Mouse (Mus musculus) forebrain, embryonic 10.5 days (tissue): ENCODE data around the gene Mto1. TPM values are rescaled to one million over a fixed set of nuclear protein-coding genes. Genes with fewer than 3 reads are reported as not detected.
A peak's percentile ranks its signal among the peaks of the same experiment; 100 is the strongest.

ENCODE experiments used
- DNase-seq: peaks from one replicate; pipeline ENCODE4 v3.0.0-alpha.2; 2017; ENCODE audit warnings: low spot score; ENCODE audit errors: extremely low spot score
- H3K27ac ChIP-seq: fragments of 300-500 bp; sonication (generic); 2 replicates; pipeline ENCODE4 v1.5.1; 2016; ENCODE audit warnings: mild to moderate bottlenecking
- H3K27me3 ChIP-seq: fragments of 300-500 bp; sonication (generic); 2 replicates; pipeline ENCODE4 v1.6.1; 2016; ENCODE audit warnings: mild to moderate bottlenecking; ENCODE audit not compliant: poor library complexity, severe bottlenecking
- H3K36me3 ChIP-seq: fragments of 300-500 bp; sonication (generic); replicated peaks from 2 replicates; pipeline ENCODE4 v1.6.1; 2016; ENCODE audit warnings: mild to moderate bottlenecking, moderate library complexity
- H3K4me1 ChIP-seq: fragments of 300-500 bp; sonication (generic); 2 replicates; pipeline ENCODE4 v1.6.1; 2016
- H3K4me3 ChIP-seq: fragments of 300-500 bp; sonication (generic); 2 replicates; pipeline ENCODE4 v1.5.1; 2016; ENCODE audit warnings: mild to moderate bottlenecking, moderate library complexity
- H3K9me3 ChIP-seq: fragments of 300-500 bp; sonication (generic); 2 replicates; pipeline ENCODE4 v1.6.1; 2016; ENCODE audit warnings: mild to moderate bottlenecking, moderate library complexity
- WGBS: fragments of 180-500 bp; shearing (Covaris S2); methylation state at CpG from one replicate; pipeline ENCODE4 v1.1.7; 2016; 5-methylcytosine and 5-hydroxymethylcytosine counted together
- polyA plus RNA-seq: library from polyadenylated mRNA; unstranded; fragments of >200 nt; fragmentation: Nextera tagmentation; extraction: Ambion mirVana; gene quantifications from 2 replicates; pipeline ENCODE4 v1.2.1, GENCODE M21; 2016

Gene Mto1
- 23.5 and 26.1 TPM in 2 replicates for polyA plus RNA-seq

DNA sequence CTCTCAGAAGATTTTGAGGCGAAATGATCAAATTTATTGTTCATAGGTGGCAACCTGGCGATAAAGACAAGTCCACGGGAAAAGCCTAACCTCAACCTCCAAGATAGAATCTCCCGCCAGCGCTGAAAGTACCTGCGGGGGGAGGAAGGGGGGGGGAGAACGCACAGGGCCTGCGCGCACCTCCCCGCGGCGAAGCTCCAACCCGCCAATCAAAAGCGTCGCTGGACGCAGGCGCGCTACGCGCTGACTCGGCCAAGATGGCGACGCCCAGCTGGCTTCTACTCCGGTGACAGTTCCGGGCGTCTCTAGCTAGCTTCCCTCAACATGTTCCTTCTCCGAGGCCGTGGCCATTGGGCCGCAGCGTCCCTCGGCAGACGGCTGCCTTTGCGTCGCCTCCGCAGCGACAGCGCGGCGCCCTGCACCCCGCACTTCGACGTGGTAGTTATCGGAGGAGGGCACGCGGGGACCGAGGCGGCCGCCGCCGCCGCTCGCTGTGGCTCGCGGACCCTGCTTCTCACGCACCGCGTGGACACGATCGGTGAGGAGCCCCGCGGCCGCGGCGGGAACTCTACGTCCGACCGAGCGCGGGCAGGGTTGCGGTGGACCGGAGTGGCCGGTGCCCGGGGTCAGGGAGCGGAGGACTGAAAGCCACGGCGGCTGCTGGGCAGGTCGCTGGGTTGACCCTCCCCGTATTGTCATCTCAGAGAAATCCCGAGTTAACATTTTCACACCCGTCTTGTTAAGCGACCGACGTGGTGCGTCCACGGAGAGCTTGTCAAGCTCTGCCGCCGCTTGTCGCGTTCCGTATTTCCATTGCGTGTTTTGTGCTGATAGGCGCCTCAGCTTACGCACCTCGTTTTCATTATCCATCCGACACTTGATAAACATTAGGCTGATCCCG lies at the start of gene Mto1, which contains the start of gene Gm17324:
Gene Mto1 (plus strand): TSS at position 236 of the 901 bp plus-strand sequence.
Gene Gm17324 (minus strand): TSS at position 814 of the 901 bp plus-strand sequence.
- Histone ChIP-seq H3K9me3 (0 out of 2 replicates have a peak, but pooled peaks cover 3% of the 10 kb centered on the region), H3K4me3 (peak within 1 kb of the TSS; percentile 100), H3K27me3 (peaks cover 43% of the 10 kb centered on the region), H3K27ac (peak within 1 kb of the TSS; percentile 93), H3K36me3 (peaks cover 31% of the 10 kb centered on the region), H3K4me1 (peaks cover 14% of the 10 kb centered on the region)
- under 1% methylated on average over 96 of the region's 96 CpGs for WGBS
- peak; percentile 90 for DNase-seq

DNA sequence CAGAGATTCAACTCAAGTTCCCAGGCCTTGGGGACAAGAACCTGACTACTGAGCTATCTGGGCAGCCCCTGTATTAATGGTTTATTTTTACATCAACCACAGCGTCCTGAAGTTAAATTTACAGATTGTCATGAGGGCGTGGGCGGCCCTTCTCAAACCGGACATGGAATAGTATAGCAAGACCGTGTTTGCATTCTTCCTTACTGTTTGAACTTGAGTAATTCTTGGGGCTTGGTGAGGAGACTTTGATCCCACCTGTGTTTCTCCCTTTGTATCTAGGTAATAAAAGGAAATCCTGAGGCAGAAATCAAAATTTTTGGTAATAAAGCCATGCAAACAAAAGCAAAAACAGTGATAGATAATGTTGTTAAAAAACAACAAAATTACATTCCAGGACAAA lies 47.4 kb upstream of the Mto1 start:
- Histone ChIP-seq H3K4me3 (no peak overlapping the region), H3K36me3 (no peaks in the 10 kb centered on the region), H3K4me1 (peaks cover 7% of the 10 kb centered on the region), H3K27me3 (peaks cover 37% of the 10 kb centered on the region), H3K27ac (no peak overlapping the region), H3K9me3 (no peaks in the 10 kb centered on the region)
- DNase-seq = no peak
- WGBS = 88% methylated on average over 5 of the region's 5 CpGs

DNA sequence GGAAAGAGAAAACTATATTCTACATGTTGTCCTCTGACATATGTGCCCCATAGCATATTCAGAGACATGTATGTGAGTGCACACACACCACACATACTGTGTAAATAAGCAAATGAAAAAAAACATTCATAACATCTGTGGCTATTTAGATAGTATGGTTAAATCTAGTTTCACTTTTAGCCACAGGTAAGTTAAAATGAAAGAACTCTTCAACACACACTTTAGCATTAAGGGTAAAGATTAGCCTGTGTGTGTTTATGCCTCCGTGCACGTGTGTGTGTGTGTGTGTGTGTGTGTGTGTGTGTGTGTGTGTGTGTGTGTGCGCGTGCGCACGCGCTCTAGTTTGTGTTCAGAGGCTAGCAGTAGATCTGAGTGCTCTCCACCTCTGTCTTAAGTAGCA lies 46.4 kb upstream of the Mto1 start:
- 92% methylated on average over 7 of the region's 7 CpGs for WGBS
- H3K9me3 ChIP-seq = no peaks in the 10 kb centered on the region
- no peak overlapping the region for H3K27ac ChIP-seq
- peaks cover 27% of the 10 kb centered on the region for H3K27me3 ChIP-seq
- no peak overlapping the region for H3K4me3 ChIP-seq
- no peaks in the 10 kb centered on the region for H3K4me1 ChIP-seq
- no peaks in the 10 kb centered on the region for H3K36me3 ChIP-seq
- DNase-seq = no peak

DNA sequence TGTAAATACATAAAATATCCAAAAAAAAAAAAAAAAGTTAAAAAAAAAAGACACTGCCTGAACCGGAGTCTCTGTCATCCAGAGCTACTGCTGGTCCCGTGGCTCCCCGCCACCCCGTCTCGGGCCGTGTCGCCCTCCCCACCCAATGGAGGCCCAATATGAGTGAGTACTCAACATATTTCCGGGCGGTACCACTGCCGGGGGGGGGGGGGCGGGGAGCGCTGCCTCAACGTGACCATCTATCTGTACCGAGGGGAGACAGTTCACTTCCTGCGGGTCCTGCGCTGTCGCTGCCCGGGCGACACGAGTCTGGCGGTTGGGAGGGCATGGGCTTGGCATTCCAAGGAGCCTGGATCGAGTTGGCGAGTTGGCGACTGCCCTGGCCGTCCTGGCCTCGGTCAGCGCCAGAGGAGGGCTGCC lies 20.6 kb upstream of the Mto1 start:
- Histone ChIP-seq H3K4me3 (peak overlapping the region; percentile 44), H3K4me1 (peaks cover 7% of the 10 kb centered on the region), H3K27ac (peak overlapping the region; percentile 36; the same call in 1 of the 2 replicates), H3K36me3 (no peaks in the 10 kb centered on the region), H3K27me3 (peaks cover 23% of the 10 kb centered on the region; the same call in 1 of the 2 replicates), H3K9me3 (no peaks in the 10 kb centered on the region)
- no peak for DNase-seq
- 34% methylated on average over 27 of the region's 27 CpGs for WGBS

DNA sequence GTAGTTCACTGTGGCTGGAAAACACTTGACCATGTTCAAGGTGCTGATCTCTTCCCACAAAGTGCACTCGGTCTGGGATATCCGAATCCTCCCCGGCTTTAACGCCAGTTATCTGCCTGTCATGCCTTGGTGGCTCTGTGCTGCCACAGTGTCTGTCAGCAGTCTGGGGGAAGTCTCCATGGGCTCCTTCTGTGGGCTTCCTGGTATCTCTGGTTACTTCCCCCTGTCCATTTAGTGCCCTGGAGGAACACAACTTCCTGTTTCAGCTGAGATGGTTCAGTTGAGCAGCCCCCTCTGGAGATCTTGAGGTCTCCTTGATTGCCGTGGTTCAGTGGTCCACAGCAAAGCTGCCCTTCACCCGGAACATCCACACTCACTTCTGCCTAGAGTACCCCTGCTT lies 19.8 kb upstream of the Mto1 start:
- H3K27ac ChIP-seq = no peak overlapping the region
- H3K27me3 ChIP-seq = peaks cover 23% of the 10 kb centered on the region; the same call in 1 of the 2 replicates
- no peak overlapping the region for H3K4me3 ChIP-seq
- DNase-seq = no peak
- WGBS = 83% methylated on average over 6 of the region's 6 CpGs
- H3K4me1 ChIP-seq = peaks cover 7% of the 10 kb centered on the region
- H3K36me3 ChIP-seq = no peaks in the 10 kb centered on the region
- no peaks in the 10 kb centered on the region for H3K9me3 ChIP-seq

DNA sequence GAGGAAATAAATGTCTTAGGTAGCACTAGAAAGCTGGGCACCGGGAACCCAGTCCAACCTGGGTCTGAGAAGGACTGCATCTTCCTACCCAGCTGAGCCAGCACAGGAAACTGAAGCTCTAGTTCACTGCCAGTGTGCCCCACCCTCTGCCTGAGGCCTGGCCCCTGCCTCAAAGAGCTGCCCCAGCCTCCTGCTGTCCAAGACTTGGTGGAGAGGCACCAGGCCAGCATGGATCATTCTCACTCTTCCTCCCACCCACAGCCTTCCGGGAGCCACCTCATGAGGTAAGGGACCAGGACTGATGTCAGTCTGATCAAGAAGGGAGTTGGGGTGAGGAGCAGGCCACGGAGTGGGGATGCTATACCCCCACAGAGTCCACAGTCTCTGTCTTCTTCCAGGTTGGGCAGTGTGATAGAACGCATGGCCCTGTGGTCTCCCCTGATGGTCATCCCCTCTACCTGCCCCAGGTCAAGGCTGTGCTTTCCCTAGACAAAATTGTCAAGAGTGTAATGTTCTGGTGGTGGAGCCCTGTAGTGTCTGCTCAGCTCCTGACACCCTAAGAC lies 19.1 kb upstream of the Mto1 start:
- H3K4me3 ChIP-seq = no peak overlapping the region
- no peak for DNase-seq
- H3K27me3 ChIP-seq = peaks cover 23% of the 10 kb centered on the region; the same call in 1 of the 2 replicates
- WGBS = 79% methylated on average over 4 of the region's 4 CpGs
- H3K9me3 ChIP-seq = no peaks in the 10 kb centered on the region
- H3K27ac ChIP-seq = no peak overlapping the region
- H3K36me3 ChIP-seq = no peaks in the 10 kb centered on the region
- peaks cover 7% of the 10 kb centered on the region for H3K4me1 ChIP-seq

DNA sequence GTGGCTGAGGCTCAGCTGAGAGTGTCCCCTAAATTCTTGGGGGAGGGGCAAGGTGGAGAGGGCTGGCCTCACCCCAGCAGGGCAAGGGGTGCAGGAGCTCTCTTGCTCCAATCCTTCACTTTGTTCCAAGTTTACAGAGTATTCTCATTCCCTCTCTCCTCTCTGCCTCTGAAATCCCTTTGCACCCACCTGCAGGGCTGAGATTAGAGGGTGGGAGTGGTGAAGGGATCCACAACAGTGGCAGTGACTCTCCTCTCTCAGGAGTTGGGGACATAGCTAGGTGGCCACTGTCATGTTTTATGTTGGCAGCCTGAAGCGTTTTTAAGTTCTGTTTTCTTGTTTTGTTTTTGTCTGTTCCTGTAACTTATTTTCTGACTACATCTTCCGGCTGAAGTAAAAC lies 18.5 kb upstream of the Mto1 start:
- Histone ChIP-seq H3K9me3 (no peaks in the 10 kb centered on the region), H3K27me3 (peaks cover 23% of the 10 kb centered on the region; the same call in 1 of the 2 replicates), H3K27ac (no peak overlapping the region), H3K4me3 (no peak overlapping the region), H3K4me1 (peaks cover 7% of the 10 kb centered on the region), H3K36me3 (no peaks in the 10 kb centered on the region)
- DNase-seq = no peak
- WGBS = 64% methylated on average over 2 of the region's 2 CpGs

DNA sequence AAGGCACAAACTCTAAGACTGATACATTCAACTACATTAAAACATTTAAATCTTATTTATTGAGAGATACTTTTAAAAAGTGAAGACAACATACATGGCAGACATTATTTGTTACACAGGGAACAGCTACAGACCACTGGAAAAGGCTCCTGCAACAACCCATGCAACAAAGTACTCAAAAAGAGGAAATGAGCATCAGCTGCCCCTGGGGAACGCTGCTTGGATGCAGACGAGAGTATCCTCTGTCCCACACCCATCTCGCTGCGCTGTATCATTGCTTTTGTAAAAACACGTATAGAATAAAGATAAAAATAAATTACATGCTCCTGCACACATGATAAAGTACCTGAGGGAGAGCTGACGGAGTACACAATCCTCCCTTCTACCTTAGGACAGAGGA lies 17.5 kb upstream of the Mto1 start:
- DNase-seq = no peak
- peaks cover 7% of the 10 kb centered on the region for H3K4me1 ChIP-seq
- H3K27ac ChIP-seq = no peak overlapping the region
- H3K36me3 ChIP-seq = no peaks in the 10 kb centered on the region
- no peaks in the 10 kb centered on the region for H3K9me3 ChIP-seq
- WGBS = 84% methylated on average over 6 of the region's 6 CpGs
- H3K4me3 ChIP-seq = no peak overlapping the region
- peaks cover 23% of the 10 kb centered on the region; the same call in 1 of the 2 replicates for H3K27me3 ChIP-seq

DNA sequence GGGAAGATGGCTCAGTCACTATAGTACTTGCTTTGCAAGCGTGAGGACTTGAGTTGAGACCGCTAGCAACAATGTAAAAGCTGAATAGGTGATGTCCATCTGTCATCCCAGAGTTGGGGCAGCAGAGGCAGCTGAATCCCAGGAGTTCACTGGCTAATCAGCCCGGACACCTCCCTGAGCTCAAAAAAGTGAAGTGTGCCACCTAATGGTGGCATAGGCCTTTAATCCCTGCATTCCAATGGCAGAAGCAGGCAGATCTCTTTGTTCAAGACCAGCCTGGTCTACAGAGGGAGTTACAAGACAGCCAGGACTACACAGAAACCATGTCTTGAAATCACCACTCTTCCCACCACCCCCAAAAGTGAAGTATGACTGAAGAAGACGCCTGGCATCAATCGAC lies 15.5 kb upstream of the Mto1 start:
- no peak overlapping the region for H3K4me3 ChIP-seq
- H3K27me3 ChIP-seq = peaks cover 21% of the 10 kb centered on the region
- no peak overlapping the region for H3K27ac ChIP-seq
- 95% methylated on average over 5 of the region's 5 CpGs for WGBS
- no peak for DNase-seq
- H3K4me1 ChIP-seq = peaks cover 5% of the 10 kb centered on the region
- no peaks in the 10 kb centered on the region for H3K9me3 ChIP-seq
- H3K36me3 ChIP-seq = no peaks in the 10 kb centered on the region

DNA sequence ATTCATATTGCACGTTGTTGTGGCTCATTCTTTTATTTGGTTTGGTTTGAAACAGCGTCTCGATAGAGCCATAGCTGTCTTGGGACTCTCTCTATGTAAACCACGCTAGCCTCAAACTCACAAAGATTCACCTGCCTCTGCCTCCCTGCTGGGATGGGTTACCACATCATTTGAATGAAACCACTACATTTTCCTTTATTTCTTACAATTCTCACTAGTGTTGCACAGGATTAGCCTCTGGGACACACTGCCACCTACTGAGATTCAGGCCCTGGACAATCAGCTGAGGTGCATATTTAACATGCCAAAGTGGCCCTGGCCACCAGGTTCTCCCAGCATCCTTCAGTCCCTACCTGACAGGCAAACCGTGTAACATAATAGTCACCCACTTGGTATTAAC lies 8.6 kb upstream of the Mto1 start:
- no peak overlapping the region for H3K27ac ChIP-seq
- 66% methylated on average over 5 of the region's 5 CpGs for WGBS
- H3K27me3 ChIP-seq = peaks cover 58% of the 10 kb centered on the region
- peaks cover 9% of the 10 kb centered on the region for H3K4me1 ChIP-seq
- no peaks in the 10 kb centered on the region for H3K9me3 ChIP-seq
- H3K4me3 ChIP-seq = no peak overlapping the region
- no peaks in the 10 kb centered on the region for H3K36me3 ChIP-seq
- DNase-seq = no peak

DNA sequence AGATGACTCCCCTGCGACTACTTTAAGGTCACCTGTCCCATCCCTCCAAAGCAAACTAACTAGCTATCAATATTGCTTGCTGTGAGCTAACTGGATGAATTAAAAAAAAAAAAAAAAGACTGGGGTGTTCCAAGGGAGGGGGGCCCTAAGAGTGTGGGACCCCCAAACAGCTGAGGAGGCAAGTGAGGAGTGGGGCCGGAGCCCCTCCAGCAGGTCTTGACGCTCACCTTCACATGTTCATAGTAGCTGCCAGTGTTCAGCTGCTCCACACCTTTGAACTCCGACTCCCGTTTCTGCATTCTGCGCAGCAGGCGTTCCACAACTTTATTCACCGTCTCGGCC lies 5.8 kb upstream of the Mto1 start:
- peaks cover 86% of the 10 kb centered on the region for H3K27me3 ChIP-seq
- peak overlapping the region; percentile 52 for H3K4me3 ChIP-seq
- 7% methylated on average over 9 of the region's 9 CpGs for WGBS
- 0 out of 2 replicates have a peak overlapping the region, but pooled peaks have one; percentile 70 for H3K27ac ChIP-seq
- DNase-seq = no peak
- 0 out of 2 replicates have a peak, but pooled peaks cover 3% of the 10 kb centered on the region for H3K9me3 ChIP-seq
- no peaks in the 10 kb centered on the region for H3K36me3 ChIP-seq
- H3K4me1 ChIP-seq = peaks cover 9% of the 10 kb centered on the region

DNA sequence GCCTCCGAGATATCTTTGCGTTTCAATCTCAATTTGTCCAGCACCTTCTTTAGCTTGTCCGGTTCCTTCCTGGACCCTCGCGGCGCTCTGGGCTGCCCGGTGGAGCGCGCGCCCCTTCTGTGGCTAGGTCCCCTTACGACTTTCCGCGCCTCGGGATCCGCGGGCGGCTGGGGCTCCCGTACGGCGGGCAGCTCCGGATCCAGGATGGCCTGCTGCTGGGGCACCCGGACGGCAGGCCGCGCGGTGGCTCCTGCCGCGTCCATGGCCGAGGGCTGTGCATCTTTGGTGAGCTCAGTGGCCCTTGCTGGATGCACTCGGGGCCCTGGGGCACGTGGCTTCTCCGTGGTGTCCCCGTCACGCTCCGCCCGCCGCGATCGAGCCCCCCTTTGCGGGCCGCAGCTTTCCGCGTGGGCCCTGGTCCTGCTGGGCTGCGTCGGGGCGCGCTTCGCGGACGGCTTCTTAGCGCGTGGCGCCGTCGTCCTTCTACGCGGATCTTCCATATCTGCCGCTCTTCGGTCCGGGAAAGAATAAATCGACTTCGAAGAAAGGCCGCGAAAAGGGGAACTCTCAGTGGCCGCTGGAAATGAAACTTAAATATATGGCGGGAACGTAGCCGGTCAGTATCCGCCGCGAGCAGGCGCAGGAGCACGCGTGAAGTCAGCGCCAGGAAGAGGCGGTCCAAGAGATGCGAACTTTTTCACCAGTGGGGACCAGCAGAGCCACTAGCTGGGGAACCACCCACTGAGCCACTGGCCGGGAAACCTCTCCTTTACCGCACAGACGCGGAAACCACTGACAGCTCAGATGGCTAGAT lies 5.2 kb upstream of the Mto1 start, which contains the start of gene Cgas:
Gene Cgas (minus strand): TSS at position 659 of the 814 bp plus-strand sequence.
- Histone ChIP-seq H3K4me3 (peak within 1 kb of the TSS; percentile 52), H3K4me1 (peaks cover 12% of the 10 kb centered on the region), H3K27ac (peak within 1 kb of the TSS; percentile 70; the same call in 1 of the 2 replicates), H3K36me3 (no peaks in the 10 kb centered on the region), H3K27me3 (peaks cover 89% of the 10 kb centered on the region), H3K9me3 (0 out of 2 replicates have a peak, but pooled peaks cover 3% of the 10 kb centered on the region)
- 1% methylated on average over 81 of the region's 81 CpGs for WGBS
- DNase-seq = peak; percentile 45
